Mouse (Mus musculus): ENCODE measurements around the gene Cd80. TPM values are rescaled to one million over a fixed set of nuclear protein-coding genes. Genes with fewer than 3 reads are reported as not detected.

Gene Cd80
- polyA plus RNA-seq, 1 experiment from 2014 or later, result 0.87 TPM

DNA sequence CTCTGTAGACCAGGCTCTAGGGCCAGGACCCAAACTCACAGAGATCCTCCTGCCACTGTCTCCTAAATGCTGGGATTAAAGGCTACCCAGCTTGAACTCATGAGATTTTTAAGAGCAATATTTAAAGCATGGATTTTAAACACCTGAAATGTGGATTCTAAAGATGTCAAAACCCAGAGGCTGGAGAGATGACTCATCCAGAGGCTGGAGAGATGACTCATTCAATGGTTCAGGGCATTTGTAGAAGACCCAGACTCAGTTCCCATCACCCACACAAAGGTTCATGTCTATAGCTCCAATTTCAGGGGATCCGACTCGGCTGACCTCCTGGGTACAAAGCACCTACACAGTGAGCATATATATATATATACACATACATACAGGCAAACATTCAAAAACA, 63.8 kb downstream of the Cd80 start:
- Histone ChIP-seq H3K36me3 (peaks cover 36% of the 10 kb centered on the region), H3K9ac (replicated peaks) (no peak overlapping the region), H3K4me3 (no peak overlapping the region), H3K4me1 (peaks cover 12% of the 10 kb centered on the region), H3K9me3 (no peaks in the 10 kb centered on the region), H3K27ac (replicated peaks) (no peak overlapping the region), H3K27me3 (no peaks in the 10 kb centered on the region), H3K4me2 (replicated peaks) (no peak overlapping the region)
- 91% methylated on average over 2 of the region's 2 CpGs for WGBS
- no peak for ATAC-seq (ENCODE audit: low FRiP score, low read depth)

DNA sequence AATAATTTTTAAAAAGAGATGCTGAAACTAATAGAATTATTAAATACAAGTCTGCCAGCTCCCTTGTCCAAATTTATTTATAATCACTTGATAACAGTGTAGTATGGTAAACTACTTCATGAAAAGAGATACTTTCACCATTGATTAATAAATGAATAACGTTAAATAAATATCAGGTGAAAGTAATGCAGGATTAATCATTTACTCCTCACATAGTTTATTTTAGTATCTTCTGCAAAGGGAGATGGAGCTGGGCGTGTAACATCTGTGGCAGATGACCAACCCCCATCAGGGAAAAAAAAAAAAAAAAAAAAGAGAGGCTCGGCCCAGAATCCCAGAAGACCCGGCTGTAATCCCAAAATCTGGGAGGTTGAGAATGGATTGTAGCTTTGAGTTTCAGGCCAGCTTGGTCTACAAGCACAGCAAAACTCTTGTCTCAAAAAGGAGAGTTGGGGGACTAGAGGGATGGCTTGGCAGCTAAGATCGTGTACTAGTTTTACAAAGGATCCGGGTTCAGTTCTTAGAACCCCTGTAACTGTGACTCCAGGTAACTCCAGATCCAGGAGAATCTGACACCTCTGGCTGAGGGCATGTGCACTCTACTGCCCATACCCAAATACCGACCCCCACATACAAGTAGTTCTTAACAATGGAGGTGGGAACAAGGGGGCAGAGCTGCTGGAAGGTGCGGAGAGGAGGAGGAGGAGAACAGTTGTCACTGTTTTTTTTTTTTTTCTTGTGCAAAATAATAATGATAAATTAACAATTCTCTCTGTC, 66.0 kb downstream of the Cd80 start:
- peaks cover 41% of the 10 kb centered on the region for H3K36me3 ChIP-seq

DNA sequence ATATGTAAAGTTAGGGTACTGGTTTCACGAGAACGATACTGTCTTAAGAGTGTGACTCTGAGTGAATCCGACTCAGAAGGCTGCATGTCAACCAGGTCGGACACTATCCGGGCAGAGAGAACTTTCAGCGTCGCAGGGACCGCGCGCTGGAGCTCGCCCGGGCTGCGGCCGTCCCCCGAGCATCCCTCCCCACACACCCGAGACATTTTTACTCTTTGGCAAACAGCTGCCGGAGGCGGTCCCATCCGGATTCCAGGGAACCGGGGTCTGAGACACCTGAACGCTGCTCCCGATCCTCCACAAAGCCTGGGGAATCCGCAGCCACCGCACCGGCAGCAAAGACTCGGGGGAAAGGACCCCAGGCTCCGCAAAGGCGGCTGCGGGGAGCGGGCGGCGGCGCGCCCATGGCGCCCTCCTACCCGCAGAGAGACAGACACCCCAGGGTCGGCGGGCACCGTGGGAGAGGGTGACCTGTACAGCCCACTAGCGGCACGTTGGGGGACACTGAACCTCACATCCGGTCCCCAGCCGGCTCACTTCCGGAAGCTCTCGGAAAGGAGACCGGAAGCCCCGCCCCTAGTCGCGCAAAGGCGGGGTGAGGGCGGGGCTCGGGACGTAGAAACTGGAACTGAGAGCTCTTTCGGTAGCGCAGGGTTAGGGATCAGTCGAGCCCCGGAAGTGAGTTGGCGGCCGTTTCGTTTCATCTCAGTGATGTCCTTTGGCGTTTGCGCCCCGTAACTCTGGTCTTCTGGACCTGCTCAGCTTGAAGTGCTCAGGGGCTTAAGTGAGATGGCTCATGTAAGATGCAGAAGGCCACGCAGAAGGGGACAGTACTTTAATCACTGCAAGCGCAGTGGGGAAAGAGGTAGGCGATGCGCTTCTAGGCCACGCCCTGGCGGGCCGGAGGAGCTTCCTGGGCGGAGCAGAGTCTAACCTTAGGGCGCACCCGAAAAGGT, 67.0 kb downstream of the Cd80 start, which contains the start of gene Timmdc1:
Gene Timmdc1 (minus strand): TSS at position 535 of the 956 bp plus-strand sequence.
- H3K4me1 ChIP-seq, result peaks cover 12% of the 10 kb centered on the region
- ATAC-seq (ENCODE audit: low FRiP score, low read depth), result peak; percentile 98
- under 1% methylated on average over 72 of the region's 73 CpGs for WGBS
- H3K9me3 ChIP-seq, result no peaks in the 10 kb centered on the region
- H3K4me3 ChIP-seq, result peak within 1 kb of the TSS; percentile 85
- H3K4me2 ChIP-seq (replicated peaks), result peak within 1 kb of the TSS; percentile 58
- H3K27ac ChIP-seq (replicated peaks), result peak within 1 kb of the TSS; percentile 94
- peak within 1 kb of the TSS; percentile 92 for H3K9ac ChIP-seq (replicated peaks)
- peaks cover 40% of the 10 kb centered on the region for H3K36me3 ChIP-seq
- H3K27me3 ChIP-seq, result no peaks in the 10 kb centered on the region

More for the DNA sequence above, 66.0 kb downstream of the Cd80 start:
- ATAC-seq (ENCODE audit: low FRiP score, low read depth), result no peak
- WGBS, result 37% methylated on average over 8 of the region's 8 CpGs
- no peaks in the 10 kb centered on the region for H3K9me3 ChIP-seq
- peak overlapping the region; percentile 85 for H3K4me3 ChIP-seq
- H3K4me2 ChIP-seq (replicated peaks), result peak overlapping the region; percentile 58
- peaks cover 12% of the 10 kb centered on the region for H3K4me1 ChIP-seq
- peak overlapping the region; percentile 50 for H3K9ac ChIP-seq (replicated peaks)
- H3K27ac ChIP-seq (replicated peaks), result no peak overlapping the region
- H3K27me3 ChIP-seq, result no peaks in the 10 kb centered on the region

DNA sequence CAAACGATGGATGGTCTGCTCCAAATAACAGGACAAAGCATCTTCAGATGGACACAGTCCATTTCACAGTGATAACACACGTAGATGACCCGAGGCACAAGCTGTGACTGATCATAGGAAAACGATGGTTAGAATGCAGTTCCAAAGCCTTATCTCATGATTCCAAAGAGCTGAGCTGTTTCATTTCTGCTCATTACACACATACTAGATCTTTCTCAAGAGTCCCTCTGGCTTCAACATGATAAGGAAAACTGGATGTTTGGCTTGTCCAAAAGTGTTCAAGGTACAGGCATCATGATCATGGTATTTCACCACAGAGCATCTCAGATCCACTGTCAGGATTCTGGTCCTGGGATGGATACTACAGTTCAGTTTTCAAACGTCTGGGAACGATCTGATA, 70.9 kb downstream of the Cd80 start:
- Histone ChIP-seq H3K4me2 (replicated peaks) (no peak overlapping the region), H3K9me3 (no peaks in the 10 kb centered on the region), H3K4me1 (peaks cover 12% of the 10 kb centered on the region), H3K4me3 (no peak overlapping the region), H3K27ac (replicated peaks) (no peak overlapping the region), H3K36me3 (peaks cover 64% of the 10 kb centered on the region), H3K9ac (replicated peaks) (no peak overlapping the region), H3K27me3 (no peaks in the 10 kb centered on the region)
- no peak for ATAC-seq (ENCODE audit: low FRiP score, low read depth)
- WGBS, result 90% methylated on average over 6 of the region's 6 CpGs

DNA sequence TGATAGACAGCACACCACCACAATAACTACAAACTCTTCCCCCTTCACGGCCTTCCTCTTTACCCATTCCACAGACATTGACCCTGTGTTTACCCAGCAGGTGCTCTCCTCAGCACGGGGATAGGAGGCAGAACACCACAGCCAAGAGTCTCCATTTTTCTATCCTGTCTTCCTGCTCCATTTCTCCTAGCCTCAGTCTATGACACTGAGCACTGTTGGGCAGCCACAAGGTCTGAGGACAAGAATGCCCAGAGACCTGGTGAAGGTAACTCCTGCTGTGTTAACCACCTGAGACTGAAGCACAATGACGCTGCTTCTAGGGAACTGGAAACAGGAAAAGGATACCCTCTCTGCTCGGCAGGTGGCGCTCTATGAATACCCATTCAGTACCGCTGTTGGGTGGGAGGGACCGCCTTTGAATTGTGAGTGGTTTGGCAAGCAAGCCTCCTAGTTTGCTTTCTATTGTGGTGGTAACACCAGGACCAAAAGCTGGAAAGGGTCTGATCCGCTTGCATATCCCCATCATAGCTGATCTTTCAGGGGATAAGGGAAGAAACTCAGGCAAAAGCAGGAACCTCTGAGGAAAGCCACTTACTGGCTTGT, 81.3 kb downstream of the Cd80 start:
- H3K27ac ChIP-seq (replicated peaks), result no peak overlapping the region
- no peak overlapping the region for H3K4me2 ChIP-seq (replicated peaks)
- H3K4me3 ChIP-seq, result no peak overlapping the region
- peaks cover 90% of the 10 kb centered on the region for H3K36me3 ChIP-seq
- H3K27me3 ChIP-seq, result no peaks in the 10 kb centered on the region
- no peak for ATAC-seq (ENCODE audit: low FRiP score, low read depth)
- H3K4me1 ChIP-seq, result no peaks in the 10 kb centered on the region
- no peaks in the 10 kb centered on the region for H3K9me3 ChIP-seq
- 49% methylated on average over 8 of the region's 8 CpGs for WGBS
- H3K9ac ChIP-seq (replicated peaks), result no peak overlapping the region

DNA sequence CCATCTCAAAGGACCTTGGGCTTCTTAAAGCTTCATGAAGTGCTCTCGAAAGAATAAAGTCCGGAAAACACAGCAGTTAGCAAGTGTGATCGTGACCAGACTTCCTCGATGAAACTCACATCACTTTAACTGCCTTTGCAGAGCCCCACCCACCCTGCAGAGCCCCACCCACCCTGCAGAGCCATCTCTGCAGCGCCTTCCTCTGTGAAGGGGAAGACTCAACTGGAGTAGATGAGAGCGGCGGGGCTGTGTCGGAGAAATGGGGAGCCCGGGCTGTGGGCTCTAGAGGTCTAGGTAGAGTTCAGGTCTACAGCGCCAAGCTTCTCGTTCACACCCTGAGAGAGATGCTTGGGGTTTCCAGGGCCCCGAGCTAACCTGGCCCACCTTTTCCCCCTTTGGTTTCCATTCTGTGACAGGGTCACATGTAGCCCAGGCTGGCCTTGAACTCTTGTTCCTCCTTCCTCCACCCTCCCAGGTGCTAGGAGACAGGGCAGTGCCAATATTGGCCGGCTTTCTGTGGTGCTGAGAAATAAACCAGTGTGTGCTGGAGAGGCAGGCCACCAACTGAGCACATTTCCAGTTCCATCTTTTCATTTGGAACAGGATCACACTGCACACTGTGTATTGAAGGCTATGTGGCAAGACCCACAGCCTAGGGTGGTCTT, 83.5 kb downstream of the Cd80 start:
- Histone ChIP-seq H3K27ac (replicated peaks) (no peak overlapping the region), H3K9me3 (no peaks in the 10 kb centered on the region), H3K9ac (replicated peaks) (no peak overlapping the region), H3K4me3 (no peak overlapping the region), H3K4me1 (no peaks in the 10 kb centered on the region), H3K36me3 (peaks cover 88% of the 10 kb centered on the region), H3K27me3 (no peaks in the 10 kb centered on the region), H3K4me2 (replicated peaks) (no peak overlapping the region)
- no peak for ATAC-seq (ENCODE audit: low FRiP score, low read depth)
- 94% methylated on average over 13 of the region's 13 CpGs for WGBS

Other genes starting within 250 kb of the Cd80 start
- not detected in 2 replicates for gene Nr1i2, start 160.7 kb upstream of the Cd80 start, polyA plus RNA-seq (2016; fragmentation: Nextera tagmentation; extraction: Ambion mirVana)
- 0.51 and 0.59 TPM in 2 replicates for gene Maats1, start 113.4 kb upstream of the Cd80 start, polyA plus RNA-seq (2016; fragmentation: Nextera tagmentation; extraction: Ambion mirVana)
- gene Cox17, start 108.6 kb upstream of the Cd80 start, polyA plus RNA-seq (2016; fragmentation: Nextera tagmentation; extraction: Ambion mirVana), result 118 and 130 TPM in 2 replicates
- gene Gm21987, start 108.5 kb upstream of the Cd80 start, polyA plus RNA-seq (2016; fragmentation: Nextera tagmentation; extraction: Ambion mirVana), result not detected in 2 replicates
- gene Popdc2, start 93.4 kb upstream of the Cd80 start, polyA plus RNA-seq (2016; fragmentation: Nextera tagmentation; extraction: Ambion mirVana), result 0.51 and 0.57 TPM in 2 replicates
- gene Pla1a, start 22.4 kb upstream of the Cd80 start, polyA plus RNA-seq (2016; fragmentation: Nextera tagmentation; extraction: Ambion mirVana), result 0.18 and 0.41 TPM in 2 replicates
- 138 and 141 TPM in 2 replicates for gene Adprh, start 2.9 kb upstream of the Cd80 start, polyA plus RNA-seq (2016; fragmentation: Nextera tagmentation; extraction: Ambion mirVana)
- gene Timmdc1, start 67.1 kb downstream of the Cd80 start, polyA plus RNA-seq (2016; fragmentation: Nextera tagmentation; extraction: Ambion mirVana), result 35.2 and 37.0 TPM in 2 replicates
- gene Poglut1, start 94.7 kb downstream of the Cd80 start, polyA plus RNA-seq (2016; fragmentation: Nextera tagmentation; extraction: Ambion mirVana), result 70.0 and 72.5 TPM in 2 replicates
- gene Tmem39a, start 103.1 kb downstream of the Cd80 start, polyA plus RNA-seq (2016; fragmentation: Nextera tagmentation; extraction: Ambion mirVana), result 66.3 and 69.1 TPM in 2 replicates